Mouse (Mus musculus) intestine, postnatal 0 days (tissue): ENCODE results near the gene Celf2. TPM values are rescaled to one million over a fixed set of nuclear protein-coding genes. Genes with fewer than 3 reads are reported as not detected.
A peak's percentile ranks its signal among the peaks of the same experiment; 100 is the strongest.

Experiments
- ATAC-seq: fragments of 200-750 bp; cut with Nextera tagmentation; 2 replicates; pipeline ENCODE4 v1.8.0; 2017; ENCODE audit warnings: mild to moderate bottlenecking, moderate TSS enrichment, moderate library complexity
- H3K27ac ChIP-seq: fragments of 300-500 bp; sonication (generic); 2 replicates; pipeline ENCODE4 v1.5.1; 2014; ENCODE audit warnings: mild to moderate bottlenecking, low read depth, low read length, moderate library complexity
- H3K27me3 ChIP-seq: fragments of 300-500 bp; sonication (generic); replicated peaks from 2 replicates; pipeline ENCODE4 v1.6.1; 2014; ENCODE audit warnings: low read length, mixed read lengths; ENCODE audit not compliant: control insufficient read depth, insufficient read depth
- H3K36me3 ChIP-seq: fragments of 300-500 bp; sonication (generic); 2 replicates; pipeline ENCODE4 v1.6.1; 2014; ENCODE audit warnings: mild to moderate bottlenecking, moderate library complexity; ENCODE audit not compliant: control insufficient read depth, insufficient read depth
- H3K4me1 ChIP-seq: fragments of 300-500 bp; sonication (generic); replicated peaks from 2 replicates; pipeline ENCODE4 v1.6.1; 2014; ENCODE audit warnings: antibody characterized with exemption, low read length, mixed read lengths; ENCODE audit not compliant: control insufficient read depth, insufficient read depth
- H3K4me2 ChIP-seq: fragments of 300-500 bp; sonication (generic); replicated peaks from 2 replicates; pipeline ENCODE4 v1.6.1; 2014; ENCODE audit warnings: low read depth, mild to moderate bottlenecking, moderate library complexity
- H3K4me3 ChIP-seq: fragments of 300-500 bp; sonication (generic); 2 replicates; pipeline ENCODE4 v1.5.1; 2014; ENCODE audit warnings: low read depth, low read length
- H3K9ac ChIP-seq: fragments of 300-500 bp; sonication (generic); 2 replicates; pipeline ENCODE4 v1.6.1; 2014; ENCODE audit warnings: mild to moderate bottlenecking, low read depth, low read length
- H3K9me3 ChIP-seq: fragments of 300-500 bp; sonication (generic); 2 replicates; pipeline ENCODE4 v1.6.1; 2016; ENCODE audit warnings: mixed run types; ENCODE audit not compliant: control insufficient read depth
- CTCF ChIP-seq: sonication (generic); IDR thresholded peaks from 2 replicates; pipeline ENCODE4 v1.5.1; 2016; ENCODE audit warnings: low read depth, mild to moderate bottlenecking, control low read depth, antibody characterized with exemption, moderate library complexity
- WGBS: fragments of 180-500 bp; shearing (Covaris S2); extraction: QIAGEN DNeasy Blood & Tissue Kit; methylation state at CpG from one replicate; pipeline ENCODE4 v1.1.7; 2014; 5-methylcytosine and 5-hydroxymethylcytosine counted together
- polyA plus RNA-seq: library from polyadenylated mRNA; unstranded; fragments of >200 nt; fragmentation: Nextera tagmentation; extraction: Ambion mirVana; gene quantifications from 2 replicates; pipeline ENCODE4 v1.2.1, GENCODE M21; 2015

Gene Celf2
- polyA plus RNA-seq, 1 experiment from 2014 or later, result 16.8 TPM

- 65% methylated on average over 3 of the region's 3 CpGs for WGBS
Measured at GRCm38 (mm10) chr2:7400530-7400929, 108.8 kb downstream of the Celf2 start.

GRCm38 (mm10) chr2:7395935-7396334 lies 113.4 kb downstream of the Celf2 start:
- 39% methylated on average over 8 of the region's 8 CpGs for WGBS
- no peak for ATAC-seq
- Histone ChIP-seq H3K9ac (no peak overlapping the region), H3K4me2 (0 out of 2 replicates have a peak overlapping the region, but pooled peaks have one; percentile 24), H3K27ac (no peak overlapping the region), H3K4me1 (no peaks in the 10 kb centered on the region), H3K27me3 (no peaks in the 10 kb centered on the region), H3K36me3 (no peaks in the 10 kb centered on the region), H3K9me3 (no peaks in the 10 kb centered on the region), H3K4me3 (no peak overlapping the region)
- TF ChIP-seq CTCF, result no peak

More at GRCm38 (mm10) chr2:7400530-7400929, 108.8 kb downstream of the Celf2 start:
- Histone ChIP-seq H3K27me3 (no peaks in the 10 kb centered on the region), H3K4me1 (no peaks in the 10 kb centered on the region), H3K36me3 (no peaks in the 10 kb centered on the region), H3K4me3 (no peak overlapping the region), H3K27ac (no peak overlapping the region), H3K4me2 (no peak overlapping the region), H3K9me3 (no peaks in the 10 kb centered on the region), H3K9ac (no peak overlapping the region)
- no peak for ATAC-seq
- no peak for TF ChIP-seq CTCF

GRCm38 (mm10) chr2:7395473-7395872 lies 113.9 kb downstream of the Celf2 start:
- no peak overlapping the region for H3K4me3 ChIP-seq
- no peaks in the 10 kb centered on the region for H3K9me3 ChIP-seq
- no peak overlapping the region for H3K27ac ChIP-seq
- TF ChIP-seq CTCF, result no peak
- ATAC-seq, result no peak
- no peaks in the 10 kb centered on the region for H3K4me1 ChIP-seq
- H3K4me2 ChIP-seq, result 0 out of 2 replicates have a peak overlapping the region, but pooled peaks have one; percentile 24
- 67% methylated on average over 7 of the region's 7 CpGs for WGBS
- no peaks in the 10 kb centered on the region for H3K27me3 ChIP-seq
- no peak overlapping the region for H3K9ac ChIP-seq
- H3K36me3 ChIP-seq, result no peaks in the 10 kb centered on the region

GRCm38 (mm10) chr2:7392500-7392899 lies 116.9 kb downstream of the Celf2 start:
- 87% methylated on average over 2 of the region's 2 CpGs for WGBS
- no peak overlapping the region for H3K4me3 ChIP-seq
- no peak for ATAC-seq

GRCm38 (mm10) chr2:7389264-7389663 lies 120.1 kb downstream of the Celf2 start:
- Histone ChIP-seq H3K9ac (no peak overlapping the region), H3K9me3 (no peaks in the 10 kb centered on the region), H3K27ac (no peak overlapping the region), H3K36me3 (no peaks in the 10 kb centered on the region), H3K4me3 (no peak overlapping the region), H3K4me1 (no peaks in the 10 kb centered on the region), H3K4me2 (no peak overlapping the region), H3K27me3 (no peaks in the 10 kb centered on the region)
- WGBS, result 77% methylated on average over 5 of the region's 5 CpGs
- no peak for TF ChIP-seq CTCF
- no peak for ATAC-seq

More at GRCm38 (mm10) chr2:7392500-7392899, 116.9 kb downstream of the Celf2 start:
- Histone ChIP-seq H3K4me1 (no peaks in the 10 kb centered on the region), H3K36me3 (no peaks in the 10 kb centered on the region), H3K9ac (no peak overlapping the region), H3K27me3 (no peaks in the 10 kb centered on the region), H3K9me3 (no peaks in the 10 kb centered on the region), H3K27ac (no peak overlapping the region), H3K4me2 (no peak overlapping the region)
- no peak for TF ChIP-seq CTCF

GRCm38 (mm10) chr2:7378736-7379135 lies 130.6 kb downstream of the Celf2 start:
- Histone ChIP-seq H3K27me3 (no peaks in the 10 kb centered on the region), H3K27ac (no peak overlapping the region), H3K9ac (no peak overlapping the region), H3K9me3 (no peaks in the 10 kb centered on the region), H3K4me2 (no peak overlapping the region), H3K36me3 (no peaks in the 10 kb centered on the region), H3K4me3 (no peak overlapping the region), H3K4me1 (no peaks in the 10 kb centered on the region)
- no peak for TF ChIP-seq CTCF
- WGBS, result 38% methylated on average over 1 of the region's 1 CpGs
- no peak for ATAC-seq

- H3K27ac ChIP-seq, result no peak overlapping the region
- ATAC-seq, result no peak
- no peaks in the 10 kb centered on the region for H3K36me3 ChIP-seq
- no peak for TF ChIP-seq CTCF
- H3K4me3 ChIP-seq, result no peak overlapping the region
- no peaks in the 10 kb centered on the region for H3K9me3 ChIP-seq
- no peak overlapping the region for H3K4me2 ChIP-seq
- H3K4me1 ChIP-seq, result no peaks in the 10 kb centered on the region
- WGBS, result 100% methylated on average over 1 of the region's 1 CpGs
- H3K27me3 ChIP-seq, result no peaks in the 10 kb centered on the region
- H3K9ac ChIP-seq, result no peak overlapping the region
Measured at GRCm38 (mm10) chr2:7377878-7378277, 131.5 kb downstream of the Celf2 start.
